In genomic region chr15:24457726-24458125, GRCm38 (mm10) we compare ENCODE assay signal across 12 mouse cellular contexts.
"Had no signal": no experiment of that assay in that cellular context is flagged by ENCODE, and none has a peak within 500 bp of the region (broad histone marks: within the 10 kb centered on the region; RNA-seq: fewer than 3 reads in every experiment).

No protein-coding gene starts in this region.

- ATAC-seq: inflammation-experienced regulatory T-cells, adult 6 months; liver, embryonic 12.5 days had no signal

- DNase-seq: kidney, adult 11 months; kidney, adult 9 months; kidney, postnatal 36 days; layer of hippocampus, adult 9-11 months; layer of hippocampus, postnatal 36 days; lung, embryonic 14.5 days; lung, postnatal 10 days; lung, postnatal 4 days; midbrain, embryonic 14.5 days; thymus, postnatal 36 days had no signal
